Mouse (Mus musculus) ES-CJ7 (cell line): Measurements from ENCODE around the gene Vamp5.

Experiments
- DNase-seq: peaks from one replicate; pipeline ENCODE4 v3.0.0; 2011; ENCODE audit warnings: low read depth, low spot score

Vamp5 gene

DNA sequence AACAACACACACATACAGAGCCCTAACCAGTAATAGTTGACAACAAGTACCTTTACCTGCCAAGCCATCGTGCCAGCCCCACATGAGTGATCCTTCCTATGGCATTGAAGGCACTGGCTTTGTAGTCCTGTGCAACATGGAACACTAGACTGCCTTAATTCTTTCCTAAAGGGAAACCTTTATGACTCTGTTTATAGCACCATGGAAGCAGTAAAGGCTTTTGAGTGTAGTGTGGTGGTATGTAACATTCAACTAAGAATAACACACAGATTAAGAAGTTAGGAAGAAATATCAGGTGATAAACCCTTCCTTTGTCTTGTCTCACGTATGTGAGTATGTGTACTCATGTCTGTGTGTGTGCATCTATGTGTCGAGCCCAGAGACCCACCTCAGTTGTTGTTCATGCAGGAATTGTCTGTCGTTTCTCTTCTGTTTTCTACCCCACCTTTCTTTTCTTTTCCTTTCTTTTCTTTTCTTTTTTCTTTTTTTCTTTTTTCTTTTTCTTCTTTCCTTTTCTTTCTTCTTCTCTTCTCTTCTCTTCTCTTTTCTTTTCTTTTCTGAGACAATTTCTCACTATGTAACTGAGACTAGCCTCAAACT lies 13.3 kb downstream of the Vamp5 start, which contains the start of gene Rnf181:
Rnf181 (minus strand) TSS at position 113 of the 600 bp plus-strand sequence.
- DNase-seq: no peak

DNA sequence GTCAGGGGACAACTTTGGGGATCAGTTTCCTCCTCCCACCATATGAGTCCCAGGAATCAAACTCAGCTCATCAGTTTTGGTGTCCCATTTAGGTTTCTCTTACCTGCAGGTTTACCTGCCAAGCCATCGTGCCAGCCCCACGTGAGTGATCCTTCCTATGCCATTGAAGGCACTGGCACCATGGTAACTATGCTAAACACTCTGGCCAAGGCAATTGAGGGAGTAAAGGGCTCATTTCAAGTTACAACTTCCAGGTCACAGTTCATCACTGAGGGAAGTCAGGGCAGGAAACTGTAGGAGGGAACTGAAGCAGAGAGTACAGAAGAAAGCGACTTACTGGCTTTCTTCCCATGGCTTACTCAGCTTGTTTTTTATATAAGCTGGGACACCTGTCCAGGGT lies 14.0 kb downstream of the Vamp5 start:
- no peak for DNase-seq

DNA sequence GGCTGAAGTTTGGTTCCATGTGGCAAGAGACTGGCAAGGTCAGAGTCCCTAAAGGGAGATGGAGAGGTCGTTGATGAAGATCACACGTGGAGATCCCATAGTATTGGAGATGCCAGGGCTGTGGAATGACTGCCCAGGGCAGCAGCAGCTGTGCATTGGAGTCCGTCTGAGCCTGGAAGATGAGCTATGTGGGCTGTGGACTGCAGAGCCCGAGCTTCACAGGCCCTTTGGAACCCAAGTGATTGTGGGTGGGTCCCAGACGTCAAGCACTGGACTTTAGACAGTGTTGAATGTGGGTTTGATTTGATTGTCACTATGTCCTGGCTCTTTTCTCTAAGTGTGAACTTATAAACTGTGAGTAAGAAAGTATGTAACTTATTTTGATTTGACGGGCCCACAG lies 15.3 kb downstream of the Vamp5 start:
- DNase-seq: no peak

DNA sequence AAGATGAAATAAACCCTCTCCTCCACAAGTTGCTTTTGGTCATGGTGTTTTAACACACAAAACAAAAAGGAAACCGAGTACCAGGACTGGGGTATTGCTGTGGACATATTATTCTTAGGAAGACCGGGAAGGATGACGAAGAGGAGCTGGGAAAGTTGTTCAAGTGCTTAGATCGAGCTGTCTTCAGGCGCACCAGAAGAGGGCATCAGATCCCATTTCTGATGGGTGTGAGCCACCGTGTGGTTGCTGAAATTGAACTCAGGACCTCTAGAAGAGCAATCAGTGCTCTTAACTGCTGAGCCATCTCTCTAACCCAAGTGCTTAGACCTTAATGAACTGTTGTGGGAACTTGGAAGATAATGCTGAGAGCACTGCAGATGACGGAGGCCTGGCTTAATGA lies 16.3 kb downstream of the Vamp5 start:
- peak; percentile 44 for DNase-seq

DNA sequence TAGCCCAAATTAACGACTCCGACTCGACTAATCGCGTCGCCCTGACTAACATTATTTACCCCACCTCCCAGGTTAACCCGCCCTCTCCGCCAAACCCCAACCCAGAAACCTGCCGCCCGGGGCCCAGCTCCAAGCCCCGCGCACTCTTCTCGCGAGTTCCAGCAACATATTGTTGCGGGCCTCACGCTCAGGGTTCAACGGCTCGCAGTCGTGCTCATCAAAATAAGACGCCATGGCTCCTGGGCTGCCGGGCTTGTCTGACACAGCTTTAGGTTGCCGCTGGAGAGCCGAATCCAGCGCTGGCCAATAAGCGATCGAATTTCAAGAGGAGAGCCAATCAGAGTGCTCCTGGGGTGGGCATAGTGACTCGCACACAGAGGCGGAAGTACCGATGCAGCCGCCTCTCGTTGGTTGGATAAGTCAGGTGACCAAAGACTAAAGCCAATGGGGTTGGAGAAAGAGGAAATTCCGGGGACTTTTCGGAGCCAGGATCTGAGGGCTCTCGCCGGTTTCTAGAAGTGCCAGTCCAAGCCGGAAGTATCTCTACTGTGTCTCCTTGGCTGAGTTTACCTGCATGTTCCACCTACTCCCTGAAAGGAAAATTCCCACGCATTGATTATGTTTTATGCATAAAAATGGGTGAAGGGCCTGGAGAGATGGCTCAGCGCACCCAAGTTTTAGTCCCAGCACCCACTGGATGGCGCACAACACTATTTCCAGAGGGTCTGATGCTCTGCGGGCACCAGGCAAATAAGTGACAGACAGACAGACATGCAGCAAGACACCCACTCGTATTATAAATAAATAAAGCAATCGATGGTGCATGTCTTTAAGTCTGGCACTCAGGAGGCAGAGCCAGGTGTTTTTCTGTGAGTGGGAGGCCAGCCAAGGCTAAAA lies 17.9 kb downstream of the Vamp5 start:
- peak; percentile 98 for DNase-seq

DNA sequence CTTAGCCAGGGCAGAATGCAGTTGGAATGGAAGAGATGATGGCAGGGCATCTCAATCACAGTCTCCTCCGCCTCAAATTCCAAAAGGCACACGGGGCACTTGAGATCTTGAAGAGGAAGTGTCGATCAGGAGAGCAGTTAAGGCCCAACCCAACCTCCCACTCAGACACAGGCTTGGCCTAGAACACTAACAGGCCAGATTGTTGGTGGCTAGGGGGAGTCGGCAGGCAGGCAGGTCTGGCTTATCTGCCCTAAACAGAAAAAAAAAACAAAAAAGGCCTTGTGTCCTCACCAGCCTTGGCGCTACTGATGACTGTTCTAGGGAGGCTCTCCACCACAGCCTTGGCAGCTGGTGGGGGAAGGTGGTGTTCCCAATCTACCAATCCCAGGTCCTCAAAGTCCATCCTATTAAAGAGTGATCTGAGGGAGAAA lies 19.1 kb downstream of the Vamp5 start:
- peak; percentile 58 for DNase-seq

DNA sequence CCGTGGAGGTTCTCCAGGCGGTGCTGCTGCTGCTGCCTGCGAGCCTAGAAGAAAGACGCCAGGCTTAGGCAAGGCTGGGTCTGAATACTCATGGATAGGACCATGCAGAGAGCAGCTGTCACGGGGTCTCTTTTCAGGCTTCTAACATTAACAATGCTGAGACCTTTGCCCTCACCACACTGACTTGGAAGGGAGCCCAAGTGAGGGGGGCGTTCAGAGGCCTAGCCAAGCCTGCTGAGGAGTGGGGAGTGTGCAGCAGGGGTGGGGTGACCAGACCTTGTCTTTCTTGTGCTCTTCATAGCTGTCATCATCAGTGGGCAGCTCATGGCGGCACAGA lies 19.7 kb downstream of the Vamp5 start:
- no peak for DNase-seq

DNA sequence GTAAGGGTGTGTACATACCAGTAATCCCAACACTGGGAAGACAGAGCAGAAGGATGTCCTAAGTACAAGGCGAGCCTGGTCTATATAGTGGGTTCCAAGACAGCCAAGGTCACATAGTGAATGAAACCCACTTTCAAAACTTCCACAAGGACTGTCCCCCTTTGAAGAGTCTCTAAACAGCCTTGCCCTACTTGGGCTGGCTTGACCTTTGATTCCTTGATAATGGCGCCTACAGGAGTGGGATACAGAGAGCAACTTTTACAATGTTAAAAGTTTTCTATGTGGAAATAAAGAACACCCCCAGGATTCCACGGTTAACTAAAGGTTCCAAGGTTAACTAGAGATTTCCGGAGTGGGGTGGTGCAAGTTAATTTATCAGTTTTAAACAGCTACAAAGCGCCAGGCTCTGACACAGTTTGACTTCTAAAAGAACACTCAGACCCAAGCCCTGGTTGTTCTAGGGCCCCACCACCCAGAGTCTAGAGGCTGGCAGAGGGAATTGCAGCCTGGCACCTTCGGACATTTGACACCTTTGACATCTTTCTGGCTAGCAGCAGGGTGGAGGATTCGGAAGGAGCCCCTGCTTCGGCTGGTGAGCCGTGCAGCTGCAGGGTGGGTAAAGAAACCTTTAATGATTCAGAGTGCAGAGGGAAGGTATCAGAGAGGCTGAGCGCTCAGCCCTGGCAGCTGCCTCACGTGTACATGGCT lies 20.2 kb downstream of the Vamp5 start:
- DNase-seq: peak; percentile 46

DNA sequence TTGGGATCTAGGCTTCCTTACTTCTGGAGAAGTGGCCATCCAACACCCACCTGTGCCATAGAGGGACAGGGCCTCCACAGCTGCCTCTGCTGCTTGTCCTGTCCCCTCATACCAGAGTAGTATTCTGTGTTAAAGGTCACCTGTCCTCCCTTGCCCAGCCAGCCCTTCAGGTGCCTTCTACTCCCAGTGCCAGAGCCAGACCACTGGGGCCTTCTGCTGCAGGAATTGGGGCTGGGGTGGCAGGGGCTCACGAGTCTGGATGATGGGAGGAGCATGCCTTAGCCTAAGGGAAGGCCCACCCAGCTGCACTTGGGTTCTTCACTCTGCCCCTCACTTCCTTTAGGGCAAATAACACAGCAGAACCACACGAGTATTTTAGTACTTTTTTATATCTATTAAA lies 20.9 kb downstream of the Vamp5 start:
- no peak for DNase-seq

DNA sequence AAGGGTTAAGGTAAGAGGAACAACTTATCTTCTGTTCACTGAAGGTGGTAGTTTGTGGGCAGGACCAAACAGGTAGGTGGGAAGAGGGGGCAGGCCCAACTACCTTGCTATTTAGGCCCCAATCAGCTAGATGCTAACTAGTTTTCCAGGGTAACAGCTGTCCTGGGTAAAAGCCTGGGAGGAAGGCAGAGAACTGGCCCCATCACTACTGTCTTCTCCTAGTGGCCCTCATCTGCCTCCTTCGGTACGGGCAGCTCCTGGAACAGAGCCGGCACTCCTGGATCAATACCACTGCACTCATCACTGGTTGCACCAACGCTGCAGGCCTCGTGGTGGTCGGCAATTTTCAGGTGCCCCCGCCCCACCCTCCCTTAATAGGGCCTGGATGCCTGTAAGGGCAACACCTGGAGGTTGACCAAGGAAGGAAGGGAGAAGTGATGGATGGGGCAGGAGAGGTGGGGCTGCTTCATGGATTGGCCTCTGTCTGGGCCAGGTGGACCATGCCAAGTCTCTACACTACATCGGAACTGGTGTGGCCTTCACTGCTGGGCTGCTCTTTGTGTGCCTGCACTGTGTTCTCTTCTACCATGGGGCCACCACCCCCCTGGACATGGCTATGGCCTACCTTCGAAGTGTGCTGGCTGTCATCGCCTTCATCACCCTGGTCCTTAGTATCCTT lies 22.0 kb downstream of the Vamp5 start:
- no peak for DNase-seq

DNA sequence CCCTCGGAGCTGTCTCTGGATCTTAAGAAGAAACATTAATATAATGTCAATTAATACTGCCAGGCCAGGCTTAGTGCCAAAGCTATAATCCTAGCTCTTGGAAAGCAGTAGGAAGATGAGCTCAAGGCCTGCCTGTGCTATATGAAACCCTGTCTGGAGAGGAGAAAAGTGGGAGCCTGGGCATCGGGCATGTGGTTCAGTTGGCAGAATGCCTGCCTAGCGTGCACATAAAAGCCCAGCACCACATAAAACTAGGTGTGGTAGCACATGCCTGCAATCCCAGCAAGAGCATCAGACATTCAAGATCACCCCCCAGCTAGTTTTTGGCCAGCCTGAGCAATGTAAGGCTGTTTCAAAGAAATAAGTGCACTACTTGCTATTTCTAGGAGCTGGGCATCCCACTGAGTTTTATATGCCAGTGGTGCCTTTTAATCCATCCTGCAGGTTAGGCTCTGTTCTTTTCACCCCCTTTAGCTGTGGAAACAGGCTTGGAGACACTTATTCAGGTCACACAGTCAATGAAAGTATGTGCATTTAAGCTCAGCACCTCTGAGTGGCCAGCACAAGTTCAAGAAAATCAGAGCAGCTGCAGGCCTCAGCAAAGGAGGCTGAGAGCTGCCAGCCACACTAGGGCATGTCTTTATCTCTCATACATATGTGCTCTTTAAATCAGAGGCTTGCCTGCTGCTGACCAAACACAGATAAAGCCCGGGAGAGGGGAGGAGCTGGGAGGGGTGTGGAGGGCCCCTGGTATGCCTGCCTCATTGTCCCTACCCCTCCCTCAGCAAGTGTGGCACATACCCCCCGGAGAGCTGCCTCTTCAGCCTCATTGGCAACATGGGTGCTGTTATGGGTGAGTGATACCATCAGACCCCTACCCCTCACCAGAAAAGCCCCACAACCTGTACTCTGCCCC lies 22.8 kb downstream of the Vamp5 start:
- DNase-seq: no peak

DNA sequence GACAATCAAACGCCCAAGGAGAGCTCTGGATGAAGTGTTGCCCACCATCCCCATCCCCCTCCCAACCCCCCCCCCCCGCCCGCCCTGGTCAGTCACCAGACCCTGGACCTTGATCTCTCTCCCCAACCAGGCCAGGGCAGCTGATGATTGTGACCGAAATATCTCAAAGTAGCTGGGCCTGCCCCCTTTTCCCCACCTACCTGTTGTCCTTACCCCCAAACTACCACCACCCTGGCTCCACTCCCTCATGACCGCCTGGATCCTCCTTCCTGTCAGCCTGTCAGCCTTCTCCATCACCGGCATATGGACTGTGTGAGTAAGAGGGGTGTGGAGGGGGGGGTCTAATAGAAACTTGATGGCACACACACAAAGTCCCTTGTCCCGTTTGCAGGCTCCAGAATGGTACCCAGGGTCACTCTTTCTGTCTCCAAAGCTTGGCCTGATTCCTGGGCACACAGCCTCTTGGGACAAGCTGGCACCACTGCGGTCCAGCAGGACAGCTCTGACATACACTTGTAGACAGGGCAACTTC lies 24.2 kb downstream of the Vamp5 start:
- no peak for DNase-seq

DNA sequence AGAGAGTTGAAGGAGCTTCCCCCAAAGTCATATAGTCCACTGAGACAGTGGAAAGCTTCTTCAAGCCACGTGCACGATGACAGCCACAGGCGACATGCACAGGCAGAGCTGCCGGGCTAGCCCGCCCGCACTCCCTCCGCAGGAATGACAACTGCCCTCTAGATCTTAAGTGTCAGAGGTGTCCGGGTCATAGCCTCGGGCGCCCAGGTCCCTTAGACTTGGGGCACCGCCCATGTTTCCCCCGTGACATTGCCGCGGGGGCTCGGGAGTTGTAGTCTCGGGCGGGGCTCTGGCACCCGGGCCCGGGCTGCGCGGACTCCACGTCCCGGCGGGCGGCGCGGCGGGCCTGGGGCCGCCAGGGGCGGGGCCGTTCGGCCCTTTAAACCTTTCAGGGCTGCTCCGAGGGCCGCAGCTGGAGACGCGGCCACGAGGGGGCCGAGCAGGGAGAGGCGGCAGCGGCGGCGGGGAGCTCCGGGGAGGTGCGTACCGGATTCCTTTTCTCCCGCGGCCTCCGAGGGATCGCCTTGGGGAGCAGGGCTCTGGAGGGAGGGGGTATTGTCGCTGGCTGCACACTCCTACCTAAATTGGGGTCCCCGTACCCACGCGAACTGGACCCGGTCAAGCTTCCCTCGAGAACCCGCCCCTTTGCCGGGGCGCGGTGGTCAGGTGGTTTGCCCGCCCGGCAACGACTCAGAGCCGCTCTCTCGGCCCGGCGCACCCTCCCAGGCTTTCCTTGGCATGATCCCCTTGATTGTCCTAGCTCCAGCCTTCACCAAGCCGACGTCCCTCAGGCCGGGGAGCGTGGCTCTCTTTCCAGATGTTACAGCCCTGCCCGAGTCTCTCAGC lies 25.0 kb downstream of the Vamp5 start, which contains the start of gene Tmem150a:
Tmem150a (plus strand) TSS at position 382 of the 846 bp plus-strand sequence.
- peak; percentile 94 for DNase-seq

DNA sequence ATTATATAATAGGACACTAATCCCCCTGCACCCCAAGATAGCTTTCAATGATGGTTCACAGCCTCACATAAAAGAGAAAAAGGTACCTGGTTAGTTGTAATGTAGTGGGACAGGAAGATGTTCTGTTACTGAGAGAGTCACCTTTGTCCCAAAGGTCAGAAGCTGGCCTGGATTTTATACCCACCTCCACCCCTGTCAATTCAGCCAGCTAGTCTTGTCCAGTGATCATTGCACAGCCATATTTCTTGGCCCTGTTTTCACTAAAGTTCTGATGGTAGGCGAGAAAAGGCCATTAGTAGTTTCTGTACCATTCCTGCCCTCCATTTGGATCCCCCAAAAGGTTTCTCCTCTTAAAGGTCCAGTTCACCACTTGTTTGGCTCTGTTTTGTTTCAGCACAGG lies 26.2 kb downstream of the Vamp5 start:
- DNase-seq: no peak

DNA sequence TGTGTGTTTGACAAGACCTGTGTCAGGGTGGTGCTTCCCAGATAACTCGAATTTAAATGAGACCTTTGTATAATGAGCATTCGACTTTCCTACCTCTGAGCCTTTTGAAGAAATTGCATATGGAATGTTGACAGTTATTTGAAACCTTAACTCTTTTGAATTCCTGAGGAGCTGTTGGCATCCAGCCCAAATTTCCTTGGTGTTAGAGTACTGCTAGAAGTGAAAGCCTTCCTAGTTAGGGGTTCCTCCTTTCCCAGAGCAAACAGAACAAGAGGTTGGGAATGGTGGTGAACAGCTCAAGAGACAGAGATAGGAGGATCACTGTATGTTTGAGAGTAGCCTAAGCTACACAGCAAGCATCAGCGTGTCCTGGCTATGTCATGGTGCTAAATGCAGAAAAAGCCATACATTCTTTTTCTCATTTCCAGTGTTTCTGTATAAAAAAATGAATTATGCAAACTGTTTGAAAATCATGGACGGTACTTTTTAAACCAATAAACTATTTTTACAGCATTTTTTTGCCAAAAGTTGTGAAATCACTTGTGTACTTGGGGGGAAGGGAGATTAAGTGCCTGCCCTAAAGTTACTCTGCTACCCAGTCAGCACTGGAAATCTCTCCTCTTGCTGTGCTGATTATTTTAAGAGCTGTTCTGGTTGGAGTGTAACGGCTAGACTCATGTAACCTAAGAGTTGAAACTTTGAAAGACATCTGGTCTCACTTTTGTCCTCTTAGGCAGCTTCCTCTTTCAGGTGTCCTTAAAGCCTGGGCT lies 27.4 kb downstream of the Vamp5 start:
- no peak for DNase-seq

DNA sequence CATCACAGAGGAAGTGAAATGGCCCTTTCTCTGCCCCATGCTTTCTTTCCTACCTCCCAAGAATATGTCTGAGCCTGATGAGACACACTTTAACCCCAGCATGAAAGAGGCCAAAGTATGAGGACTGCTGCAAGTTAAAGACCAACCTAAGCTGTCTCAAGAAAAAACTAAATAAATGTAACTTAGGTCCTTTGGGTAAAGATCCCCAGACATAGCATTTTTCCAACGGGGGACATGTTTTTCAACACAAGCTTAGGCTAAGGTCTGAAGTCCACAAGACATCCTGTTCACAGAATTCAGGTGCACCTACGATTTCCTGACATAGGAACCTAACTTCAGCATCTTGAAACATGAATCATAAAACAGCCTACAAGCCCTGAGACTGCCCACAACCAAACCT lies 30.1 kb downstream of the Vamp5 start:
- no peak for DNase-seq

DNA sequence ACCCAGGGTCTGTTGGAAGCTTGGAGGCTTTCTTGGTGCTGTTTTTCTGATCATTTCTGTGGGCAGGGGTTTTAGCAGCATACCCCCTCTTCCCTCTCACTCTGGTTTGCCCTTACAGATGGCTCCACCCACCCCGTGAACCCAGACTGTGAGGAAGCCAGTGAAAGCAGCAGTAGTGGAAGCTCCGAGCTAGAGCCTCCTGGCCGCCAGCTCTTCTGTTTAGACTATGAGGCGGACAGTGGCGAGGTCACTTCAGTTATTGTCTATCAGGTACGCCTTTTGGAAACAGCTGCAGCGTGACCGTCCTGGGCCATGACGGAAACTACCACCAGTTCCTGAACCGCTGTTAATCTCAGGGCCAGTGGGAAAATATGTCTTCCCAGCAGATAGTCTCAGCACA lies 31.9 kb downstream of the Vamp5 start:
- no peak for DNase-seq

DNA sequence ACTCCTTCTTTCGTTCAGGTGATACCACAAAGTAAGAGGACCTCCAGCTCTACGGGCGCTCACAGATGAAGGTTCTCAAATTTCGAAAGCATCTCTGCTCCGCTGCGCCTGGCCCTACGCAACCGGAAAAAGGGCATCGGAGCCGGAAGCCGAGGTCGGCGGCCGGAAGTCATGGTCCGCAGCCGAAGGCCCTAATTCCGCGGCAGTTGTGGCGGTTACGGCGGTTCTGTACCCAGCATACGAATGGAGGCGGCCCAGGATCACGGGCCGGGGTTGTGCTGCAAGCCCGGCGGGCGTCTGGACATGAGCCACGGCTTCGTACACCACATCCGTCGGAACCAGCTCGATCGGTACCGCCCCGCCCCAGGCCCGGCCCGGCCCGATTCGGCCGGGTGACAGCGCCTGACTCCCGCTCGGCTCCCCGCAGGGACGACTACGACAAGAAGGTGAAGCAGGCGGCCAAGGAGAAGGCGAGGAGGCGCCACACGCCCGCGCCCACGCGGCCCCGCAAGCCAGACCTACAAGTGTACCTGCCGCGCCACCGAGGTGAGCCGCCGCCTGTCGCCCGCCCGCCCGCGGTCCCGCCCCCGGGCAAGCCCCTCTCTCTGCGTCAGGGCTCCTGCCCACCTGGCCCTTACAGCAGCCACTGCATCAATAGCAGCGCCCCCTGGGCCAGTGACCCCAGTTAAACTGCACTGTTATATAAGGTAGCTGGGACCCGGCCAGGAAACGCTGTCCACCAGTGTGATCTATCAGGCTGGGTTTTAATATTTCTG lies 32.9 kb downstream of the Vamp5 start, which contains the start of gene 0610030E20Rik:
0610030E20Rik (plus strand) TSS at position 152 of the 776 bp plus-strand sequence.
- DNase-seq: peak; percentile 68
